Mouse (Mus musculus): Measurements from ENCODE around the gene Mefv. TPM values are rescaled to one million over a fixed set of nuclear protein-coding genes. Genes with fewer than 3 reads are reported as not detected.
A peak's percentile ranks its signal among the peaks of the same experiment; 100 is the strongest.

Gene Mefv
- total and polyA plus RNA-seq, 3 experiments: not detected

DNA sequence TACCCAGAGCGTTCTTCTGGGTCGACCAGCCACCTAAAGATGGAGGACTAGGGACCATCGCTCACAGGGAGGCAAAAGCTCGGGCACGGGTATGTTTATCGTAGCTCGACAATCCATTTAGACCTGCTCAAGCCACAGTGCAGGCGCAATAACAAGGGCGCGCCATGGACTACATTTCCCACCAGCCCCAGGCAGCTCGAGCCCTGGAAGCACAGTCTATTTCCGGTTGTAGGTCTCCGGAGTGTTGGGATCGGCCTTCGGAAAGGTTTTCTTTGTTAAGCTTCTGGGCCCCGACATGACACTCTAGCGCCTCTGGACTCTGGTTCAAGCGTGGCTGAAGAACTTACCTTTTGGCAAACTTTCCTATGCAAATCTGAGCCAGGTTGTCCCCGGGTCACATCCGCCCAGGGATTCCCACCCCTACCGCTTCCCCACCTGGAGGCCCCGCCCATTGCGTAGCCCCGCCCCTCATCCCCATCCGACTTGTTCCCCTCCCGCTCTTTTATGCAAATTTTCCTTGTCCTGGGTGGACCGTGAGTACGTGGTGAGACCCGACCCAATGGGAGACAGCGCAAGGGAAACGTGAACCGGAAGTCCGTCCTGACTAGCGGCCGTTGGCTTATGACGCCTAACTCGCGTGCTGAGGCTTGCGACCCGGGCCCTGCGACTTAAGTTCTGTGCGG is 25.7 kb upstream of the Mefv start, which contains the start of gene Zfp263:
Gene Zfp263, plus strand, starts transcription at position 591 of the 683 bp plus-strand sequence.
- Histone ChIP-seq H3K9me3 (replicated peaks; ENCODE audit: insufficient read depth, low read length) (no peaks in the 10 kb centered on the region), H3K27ac (ENCODE audit: control insufficient read depth, low read depth, low read length) (peak within 1 kb of the TSS; percentile 89), H3K79me2 (ENCODE audit: control insufficient read depth, insufficient read depth, low read length, poor library complexity) (peaks cover 27% of the 10 kb centered on the region), H3K36me3 (ENCODE audit: control insufficient read depth in 1 of 2, insufficient read depth in 2 of 2, low read length in 2 of 2) (peaks cover 18 to 22% of the 10 kb centered on the region in 2 experiments), H3K27me3 (ENCODE audit: control insufficient read depth in 1 of 2, insufficient read depth in 2 of 2, low read length in 2 of 2) (no peaks in the 10 kb centered on the region; a peak in 1 of 4 replicates), H3K9ac (ENCODE audit: control insufficient read depth, low read depth, low read length, poor library complexity, severe bottlenecking) (peak within 1 kb of the TSS; percentile 92), H3K4me1 (ENCODE audit: control insufficient read depth in 1 of 2, insufficient read depth in 2 of 2, low read length in 2 of 2) (peaks cover 0 to 12% of the 10 kb centered on the region in 2 experiments; a peak in 2 of 4 replicates), H3K4me3 (ENCODE audit: control insufficient read depth in 1 of 2, insufficient read depth in 1 of 2, low read depth in 2 of 2, low read length in 2 of 2) (peak within 1 kb of the TSS; percentile 89 to 90)
- peak; percentile 99 for DNase-seq (ENCODE audit: low read depth, low spot score)
- TF ChIP-seq CTCF (IDR thresholded peaks at IDR 0.05 in 2 of 3, conservative IDR thresholded peaks at IDR 0.05 in 1 of 3; ENCODE audit: control insufficient read depth in 1 of 3, insufficient read depth in 1 of 3, low read depth in 2 of 3, low read length in 3 of 3, poor library complexity in 1 of 3, severe bottlenecking in 1 of 3) (no peak), ETS1 (IDR thresholded peaks at IDR 0.05; ENCODE audit: low read depth, low read length) (peak; percentile 56), NELFE (IDR thresholded peaks at IDR 0.05; ENCODE audit: low read depth, low read length) (peak; percentile 87), ZNF384 (IDR thresholded peaks at IDR 0.05; ENCODE audit: low read depth, low read length) (no peak), CHD2 (IDR thresholded peaks at IDR 0.05; ENCODE audit: low read length) (no peak), TCF12 (IDR thresholded peaks at IDR 0.05; ENCODE audit: low read depth, low read length) (peak; percentile 53; the same call in 1 of the 2 replicates), MAFK (IDR thresholded peaks at IDR 0.05; ENCODE audit: borderline replicate concordance, low read depth, low read length) (no peak), MAZ (IDR thresholded peaks at IDR 0.05; ENCODE audit: low read depth, low read length) (peak; percentile 79; the same call in 1 of the 2 replicates), SIN3A (IDR thresholded peaks at IDR 0.05; ENCODE audit: low read length) (peak; percentile 82), EP300 (IDR thresholded peaks at IDR 0.05; ENCODE audit: low read depth in 1 of 2, low read length in 2 of 2) (peak in 1 of 2 experiments; percentile 33; a peak in 1 of 4 replicates), E2F4 (IDR thresholded peaks at IDR 0.05; ENCODE audit: borderline replicate concordance, low read depth, low read length) (peak; percentile 45; the same call in 1 of the 2 replicates), POLR2AphosphoS5 (IDR thresholded peaks at IDR 0.05; ENCODE audit: borderline replicate concordance, low read depth, low read length) (no peak), UBTF (IDR thresholded peaks at IDR 0.05; ENCODE audit: borderline replicate concordance, insufficient read depth, low read depth, low read length) (no peak), RCOR1 (IDR thresholded peaks at IDR 0.05; ENCODE audit: low read depth, low read length) (0 out of 2 replicates have a peak, but pooled peaks have one; percentile 17), NRF1 (IDR thresholded peaks at IDR 0.05; ENCODE audit: insufficient read depth, low read depth, low read length, poor library complexity, severe bottlenecking) (peak; percentile 70), HCFC1 (IDR thresholded peaks at IDR 0.05; ENCODE audit: low read depth, low read length) (peak; percentile 92), TAL1 (IDR thresholded peaks at IDR 0.05; ENCODE audit: low read length) (no peak), POLR2A (IDR thresholded peaks at IDR 0.05; ENCODE audit: control insufficient read depth in 1 of 2, insufficient read depth in 1 of 2, low read depth in 1 of 2, low read length in 2 of 2, poor library complexity in 1 of 2) (peak in 1 of 2 experiments; percentile 53; a peak in 2 of 4 replicates), ZMIZ1 (IDR thresholded peaks at IDR 0.05; ENCODE audit: low read depth, low read length) (peak; percentile 48), MEF2A (IDR thresholded peaks at IDR 0.05; ENCODE audit: extremely low read depth, insufficient replicate concordance, low read depth, low read length, poor library complexity, severe bottlenecking) (no peak), ELF1 (IDR thresholded peaks at IDR 0.05; ENCODE audit: low read depth, low read length) (peak; percentile 83), USF1 (IDR thresholded peaks at IDR 0.05; ENCODE audit: low read depth, low read length) (0 out of 2 replicates have a peak, but pooled peaks have one; percentile 43), BHLHE40 (IDR thresholded peaks at IDR 0.05; ENCODE audit: borderline replicate concordance, low read depth, low read length) (peak; percentile 94), RAD21 (IDR thresholded peaks at IDR 0.05; ENCODE audit: low read depth, low read length) (no peak; the same call in 1 of the 2 replicates), KAT2A (conservative IDR thresholded peaks at IDR 0.05; ENCODE audit: low read depth, low read length) (peak; percentile 88), MXI1 (IDR thresholded peaks at IDR 0.05; ENCODE audit: low read depth, low read length) (peak; percentile 93), MYC (IDR thresholded peaks at IDR 0.05; ENCODE audit: low read depth, low read length) (peak; percentile 72; the same call in 1 of the 2 replicates), GATA1 (IDR thresholded peaks at IDR 0.05; ENCODE audit: low read depth, low read length) (no peak), GABPA (IDR thresholded peaks at IDR 0.05; ENCODE audit: low read depth, low read length) (no peak), MAX (IDR thresholded peaks at IDR 0.05; ENCODE audit: low read length) (peak; percentile 90), USF2 (IDR thresholded peaks at IDR 0.05; ENCODE audit: borderline replicate concordance in 1 of 2, insufficient read depth in 1 of 2, low read depth in 1 of 2, low read length in 2 of 2) (no peak), TBP (IDR thresholded peaks at IDR 0.05; ENCODE audit: low read depth, low read length) (peak; percentile 67), ZKSCAN1 (IDR thresholded peaks at IDR 0.05; ENCODE audit: low read depth, low read length) (no peak), JUND (IDR thresholded peaks at IDR 0.05; ENCODE audit: low read depth, low read length) (no peak), CHD1 (IDR thresholded peaks at IDR 0.05; ENCODE audit: low read depth, low read length) (no peak)
